Mouse (Mus musculus): ENCODE measurements around the gene Gtf2h1.
A peak's percentile ranks its signal among the peaks of the same experiment; 100 is the strongest.

The Gtf2h1 gene

DNA sequence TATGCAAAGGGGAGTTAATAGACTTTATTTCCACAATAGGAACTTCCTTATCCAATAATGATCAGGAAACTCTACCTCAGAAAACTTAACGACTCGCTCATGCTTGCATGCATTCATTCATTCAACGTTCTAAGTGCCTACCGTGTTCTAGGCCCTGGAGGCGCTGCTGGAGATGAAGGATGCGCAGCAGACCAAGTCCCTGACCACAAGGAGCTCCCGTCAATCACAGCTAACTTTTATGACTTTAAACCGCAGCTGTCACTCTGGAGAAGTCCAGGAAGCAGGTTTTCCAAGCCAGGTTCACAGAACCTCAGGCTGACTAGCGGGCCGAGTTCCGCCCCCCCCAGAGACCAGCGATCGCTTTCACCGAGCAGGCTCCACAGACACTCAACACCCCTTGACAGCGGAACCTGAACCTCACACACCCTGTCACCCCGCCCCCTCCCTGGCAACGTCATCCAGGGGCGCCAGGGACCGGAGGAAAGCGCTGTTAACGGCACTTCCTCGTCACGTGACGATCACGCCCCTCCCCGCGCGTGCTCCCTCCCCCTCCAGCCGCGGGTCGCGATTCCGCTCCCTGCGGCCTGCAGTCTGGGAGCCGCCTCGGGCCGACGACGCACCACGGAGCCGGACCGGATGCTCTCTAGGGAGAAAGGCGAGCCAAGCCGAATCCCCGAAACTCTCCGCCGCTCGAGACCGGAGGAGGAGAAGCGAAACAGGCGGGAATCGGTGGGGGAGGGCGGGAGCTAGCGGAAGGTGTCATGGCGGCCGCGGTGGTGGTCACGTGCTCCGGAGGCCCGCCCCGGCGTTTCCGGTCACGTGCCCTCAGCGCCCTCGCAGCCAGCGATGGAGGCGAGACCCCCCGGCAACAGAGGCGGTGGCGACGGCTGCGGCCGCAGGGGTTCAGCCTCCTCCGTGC, at the start of gene Gtf2h1, which contains the start of gene Hps5:
TSS of gene Gtf2h1 (plus strand) at position 817 of the 919 bp plus-strand sequence.
TSS of gene Hps5 (minus strand) at position 778 of the 919 bp plus-strand sequence.
- peak; percentile 100 for DNase-seq

GRCm38 (mm10) chr7:46746381-46746780, 49.5 kb upstream of the Gtf2h1 start:
- DNase-seq = peak; percentile 96

GRCm38 (mm10) chr7:46748459-46748858, 47.4 kb upstream of the Gtf2h1 start:
- DNase-seq = no peak

DNA sequence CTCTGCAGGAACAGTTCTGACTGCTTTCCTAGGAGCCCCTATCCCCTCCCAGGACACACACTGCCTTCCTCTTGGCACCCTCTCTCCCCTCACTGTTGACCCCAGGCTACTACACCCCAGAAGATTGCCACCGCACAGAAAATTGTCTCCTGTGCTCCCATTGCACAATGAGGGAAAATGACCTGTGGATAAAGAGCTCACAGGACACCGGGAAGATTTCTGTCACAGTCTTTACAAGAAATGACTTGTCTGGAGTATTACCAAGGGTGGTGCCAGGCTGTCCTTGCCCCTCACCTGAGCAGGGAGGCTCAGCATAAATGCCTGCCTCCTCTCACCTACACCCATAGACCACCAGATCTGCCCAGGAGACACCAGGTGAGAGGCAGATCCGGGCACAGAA, 44.4 kb upstream of the Gtf2h1 start, which contains the start of gene Saa2:
TSS of gene Saa2 (plus strand) at position 301 of the 400 bp plus-strand sequence.
- no peak for DNase-seq

- DNase-seq = no peak
Observed at GRCm38 (mm10) chr7:46761049-46761795, 34.7 kb upstream of the Gtf2h1 start.

GRCm38 (mm10) chr7:46762601-46763000, 33.3 kb upstream of the Gtf2h1 start:
- no peak for DNase-seq

GRCm38 (mm10) chr7:46764672-46765071, 31.2 kb upstream of the Gtf2h1 start:
- no peak for DNase-seq

- DNase-seq = peak; percentile 3
Observed at GRCm38 (mm10) chr7:46767371-46767770, 28.5 kb upstream of the Gtf2h1 start.

DNA sequence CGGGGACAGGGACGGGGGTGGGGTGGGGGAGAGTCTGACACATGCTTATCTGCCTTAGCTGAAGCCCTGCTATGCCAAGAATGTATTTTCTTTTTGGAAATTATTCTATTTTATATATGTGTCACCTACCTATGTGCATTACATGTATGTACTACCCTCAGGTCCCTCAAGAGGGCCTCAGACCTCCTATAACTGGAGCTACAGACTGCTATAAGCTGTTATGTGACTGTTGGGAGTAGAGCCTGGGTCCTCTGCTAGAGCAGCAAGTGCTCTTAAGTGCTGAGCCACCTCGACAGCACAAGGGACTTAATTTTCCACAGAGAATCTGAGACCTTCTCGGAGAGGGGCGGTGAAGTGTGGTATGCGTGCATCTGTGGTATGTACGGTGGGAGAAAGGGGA, 27.5 kb upstream of the Gtf2h1 start:
- DNase-seq = peak; percentile 9

- peak; percentile 89 for DNase-seq
Observed at GRCm38 (mm10) chr7:46770706-46771105, 25.2 kb upstream of the Gtf2h1 start.

GRCm38 (mm10) chr7:46789177-46789849, 6.6 kb upstream of the Gtf2h1 start:
- peak; percentile 77 for DNase-seq

DNA sequence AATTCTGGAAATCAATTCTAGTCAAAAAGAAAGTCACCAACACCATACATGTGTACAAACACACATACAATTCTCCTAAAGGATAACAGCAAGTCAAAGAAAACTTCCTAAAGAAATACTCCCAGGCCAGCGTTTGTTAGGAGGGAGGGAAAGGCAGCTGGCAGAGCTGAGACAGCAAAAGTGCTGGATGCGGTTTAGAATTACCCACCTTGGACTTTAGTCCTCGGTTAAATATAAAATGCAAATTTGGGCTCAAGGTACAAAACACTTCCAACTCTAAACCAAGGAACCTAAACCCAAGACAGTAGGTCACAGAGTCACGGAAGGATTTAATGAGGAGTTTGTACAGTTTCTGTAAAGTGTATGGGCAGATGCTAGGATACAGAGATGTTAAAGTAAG, 2.0 kb upstream of the Gtf2h1 start:
- no peak for DNase-seq

DNA sequence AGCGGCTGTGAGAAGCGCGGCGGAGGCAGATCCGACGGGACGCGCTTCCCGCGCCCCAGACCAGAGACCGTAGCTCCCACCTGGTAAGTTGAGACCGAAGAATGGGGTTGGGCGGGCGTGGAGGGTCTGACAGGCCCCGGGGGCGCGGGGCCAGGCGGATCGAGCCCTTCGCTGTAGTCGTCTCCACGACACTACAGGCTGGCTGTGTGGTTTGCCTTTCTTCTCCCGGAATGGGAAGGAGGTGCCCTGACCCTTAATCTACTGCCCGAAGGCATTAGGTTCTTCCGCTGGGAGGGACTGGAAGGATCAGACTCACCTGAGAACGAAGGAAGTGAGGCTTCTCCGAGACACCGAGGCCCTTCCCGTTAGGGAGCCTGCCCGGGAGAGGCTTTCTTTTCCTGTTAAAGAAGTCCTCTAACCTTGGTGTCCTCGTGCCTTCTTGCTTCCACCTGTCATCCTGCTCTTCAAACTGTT, 340 bp downstream of the Gtf2h1 start:
- no peak for DNase-seq

DNA sequence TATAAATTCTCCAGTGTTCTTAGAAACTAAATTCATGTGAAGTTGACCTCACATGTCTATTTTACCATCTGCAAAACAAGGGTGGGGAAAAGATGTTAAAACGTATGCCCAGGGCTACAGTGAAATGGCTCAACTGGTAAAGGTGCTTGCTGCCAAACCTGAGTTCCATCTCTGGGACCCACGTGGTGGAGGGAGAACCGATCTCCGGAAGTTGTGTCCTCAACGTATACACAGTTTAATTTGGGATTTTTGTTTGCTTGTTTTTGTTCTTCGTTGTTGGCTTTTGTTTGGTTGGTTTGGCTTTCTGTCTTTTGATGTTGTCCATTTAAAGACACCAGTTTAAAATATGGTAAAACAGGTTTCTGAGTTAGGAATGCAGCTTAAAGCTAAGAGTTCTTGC, 876 bp downstream of the Gtf2h1 start:
- DNase-seq = no peak

DNA sequence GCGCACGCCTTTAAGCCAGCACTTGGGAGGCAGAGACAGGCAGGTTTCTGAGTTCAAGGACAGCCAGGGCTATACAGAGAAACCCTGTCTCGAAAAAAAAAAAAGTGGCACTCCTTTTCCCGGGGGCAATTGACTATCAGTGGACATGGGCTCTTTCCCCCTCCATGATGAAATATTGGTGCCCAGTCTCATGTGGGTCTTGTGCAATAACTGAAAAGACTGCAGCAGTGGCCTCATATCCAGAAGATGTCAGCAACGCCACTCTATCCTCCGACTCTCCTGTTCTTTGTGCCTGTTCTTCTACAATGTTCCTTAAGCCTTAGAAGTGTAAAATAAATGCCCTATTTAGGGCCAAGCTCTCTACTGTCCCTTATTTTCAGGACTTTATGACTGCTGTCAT, 14.4 kb downstream of the Gtf2h1 start:
- DNase-seq = no peak

GRCm38 (mm10) chr7:46814012-46814411, 18.1 kb downstream of the Gtf2h1 start:
- DNase-seq = no peak

DNA sequence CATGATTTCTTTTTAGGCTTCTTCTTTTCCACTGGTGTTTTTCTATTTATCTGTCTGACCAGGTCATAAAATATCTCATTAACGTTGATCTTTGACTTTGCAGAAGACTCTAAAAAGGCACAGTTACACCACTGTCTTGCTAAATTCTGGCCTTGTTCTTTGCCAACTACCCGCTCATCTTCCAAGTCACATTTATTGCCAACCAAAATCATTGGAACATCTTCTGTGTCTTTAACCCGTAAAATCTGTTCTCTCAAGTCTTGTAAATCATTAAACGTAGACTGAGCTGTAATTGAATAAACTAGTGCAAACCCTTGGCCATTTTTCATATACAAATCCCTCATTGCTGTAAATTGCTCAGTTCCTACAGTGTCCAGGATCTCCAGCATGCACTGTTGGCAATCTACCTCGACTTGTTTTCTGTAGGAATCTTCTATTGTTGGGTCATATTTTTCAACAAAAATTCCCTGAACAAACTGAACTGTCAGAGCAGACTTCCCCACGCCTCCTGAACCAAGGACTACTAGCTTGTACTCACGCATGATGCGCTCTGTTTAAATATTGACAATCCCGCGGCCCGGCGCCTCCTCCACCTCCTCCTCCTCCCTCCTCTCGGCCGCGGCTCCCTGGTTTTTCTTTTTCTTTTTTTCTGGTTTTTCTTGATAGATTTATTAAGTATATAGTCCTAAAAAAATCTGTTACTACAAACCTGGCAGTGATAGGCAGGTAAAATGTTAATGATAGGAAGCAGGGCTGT, 25.2 kb downstream of the Gtf2h1 start:
- DNase-seq = peak; percentile 43

DNA sequence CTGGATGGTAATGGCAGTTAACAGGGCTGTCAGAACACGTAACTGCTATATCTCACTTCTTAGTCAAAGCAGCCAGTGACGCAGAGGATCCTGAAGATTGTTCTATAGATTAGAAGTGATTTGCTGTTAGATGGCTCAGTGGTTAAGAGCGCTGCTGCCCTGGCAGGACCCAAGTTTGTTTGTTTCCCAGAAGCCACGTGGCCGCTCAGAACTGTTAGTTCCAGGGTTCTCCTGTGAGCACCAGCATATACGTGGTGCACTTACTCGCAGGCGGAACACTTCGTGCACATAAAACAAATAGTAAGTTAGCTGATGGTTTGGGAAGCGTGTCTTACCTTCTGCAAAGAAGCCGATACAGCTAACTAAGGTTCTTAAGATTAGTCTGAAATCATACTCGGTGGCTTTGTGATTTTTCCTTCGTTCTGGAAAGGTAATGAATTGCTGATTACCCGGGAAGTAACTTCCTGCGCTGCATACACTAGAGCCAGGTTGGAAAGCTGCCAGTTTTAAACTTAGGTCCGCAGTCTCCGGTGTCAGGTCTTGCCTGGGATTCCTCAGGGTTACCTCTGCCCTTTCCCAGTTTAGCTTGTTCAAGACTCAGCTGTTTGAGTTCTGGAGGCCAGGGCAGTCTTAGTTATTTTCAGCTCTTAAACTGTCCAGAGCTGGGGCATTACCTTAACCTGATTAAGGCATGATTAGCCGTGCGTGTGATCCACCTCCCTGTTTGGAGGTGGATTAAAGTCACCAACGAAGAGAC, 31.3 kb downstream of the Gtf2h1 start:
- DNase-seq = peak; percentile 85

GRCm38 (mm10) chr7:46827803-46828184, 31.9 kb downstream of the Gtf2h1 start:
- peak; percentile 70 for DNase-seq

DNA sequence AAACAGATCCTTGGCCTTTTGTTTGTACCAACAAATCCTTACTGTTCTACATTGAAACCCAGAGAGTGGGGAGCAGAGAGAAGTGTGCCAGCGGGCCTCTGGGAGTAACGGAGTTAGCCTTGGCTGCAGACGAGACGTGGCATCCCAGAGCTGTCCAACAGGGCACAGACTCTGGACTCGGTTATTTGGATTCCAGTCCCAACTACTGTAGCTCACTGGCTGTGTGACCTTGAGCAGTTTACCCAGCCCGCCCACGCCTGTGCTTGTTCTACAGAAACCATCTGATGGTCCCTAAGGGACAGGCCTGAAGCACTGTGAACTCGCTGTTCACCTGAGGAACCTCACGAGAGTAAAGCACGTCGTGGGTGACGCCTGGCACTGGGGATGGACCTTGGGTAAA, 34.0 kb downstream of the Gtf2h1 start:
- DNase-seq = peak; percentile 90

DNA sequence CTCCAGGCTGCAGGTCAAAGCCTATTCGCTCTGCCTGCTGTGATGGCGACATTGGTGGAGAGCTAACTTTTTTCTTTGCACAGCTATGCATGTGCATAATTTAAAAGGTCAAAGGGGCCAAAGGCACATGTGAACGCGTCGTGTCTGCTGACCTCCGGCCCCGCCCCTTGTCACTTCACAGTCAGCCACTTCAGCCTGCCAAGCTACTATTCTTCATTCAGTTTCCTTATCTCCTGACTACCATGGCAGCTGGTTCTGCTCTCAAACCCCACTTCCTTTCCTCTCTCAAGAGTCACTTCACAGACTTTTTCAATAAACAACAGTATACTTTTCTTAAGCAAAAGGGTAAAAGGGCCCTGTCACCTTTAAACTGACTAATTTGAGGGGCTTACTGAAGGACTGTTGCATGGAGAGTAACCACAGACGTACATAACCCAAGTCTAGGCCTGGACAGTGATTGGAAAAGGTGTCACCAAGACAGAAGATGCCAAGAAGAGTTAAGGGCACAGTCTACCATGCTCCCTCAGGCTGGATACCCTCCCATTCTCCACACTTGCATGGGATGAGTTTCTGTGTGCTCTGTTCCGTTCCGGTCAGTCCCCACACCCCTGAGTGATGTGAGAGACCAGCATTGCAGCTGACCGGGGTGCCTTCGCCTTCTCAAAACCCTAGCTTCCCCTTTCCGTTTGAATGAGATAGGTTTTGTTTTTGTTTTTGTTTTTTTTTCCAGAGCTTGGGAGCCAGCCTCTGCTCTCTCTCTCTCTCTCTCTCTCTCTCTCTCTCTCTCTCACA, 35.1 kb downstream of the Gtf2h1 start:
- DNase-seq = peak; percentile 93

Measured in heart, adult 11 months (tissue).